In the genomic region with DNA sequence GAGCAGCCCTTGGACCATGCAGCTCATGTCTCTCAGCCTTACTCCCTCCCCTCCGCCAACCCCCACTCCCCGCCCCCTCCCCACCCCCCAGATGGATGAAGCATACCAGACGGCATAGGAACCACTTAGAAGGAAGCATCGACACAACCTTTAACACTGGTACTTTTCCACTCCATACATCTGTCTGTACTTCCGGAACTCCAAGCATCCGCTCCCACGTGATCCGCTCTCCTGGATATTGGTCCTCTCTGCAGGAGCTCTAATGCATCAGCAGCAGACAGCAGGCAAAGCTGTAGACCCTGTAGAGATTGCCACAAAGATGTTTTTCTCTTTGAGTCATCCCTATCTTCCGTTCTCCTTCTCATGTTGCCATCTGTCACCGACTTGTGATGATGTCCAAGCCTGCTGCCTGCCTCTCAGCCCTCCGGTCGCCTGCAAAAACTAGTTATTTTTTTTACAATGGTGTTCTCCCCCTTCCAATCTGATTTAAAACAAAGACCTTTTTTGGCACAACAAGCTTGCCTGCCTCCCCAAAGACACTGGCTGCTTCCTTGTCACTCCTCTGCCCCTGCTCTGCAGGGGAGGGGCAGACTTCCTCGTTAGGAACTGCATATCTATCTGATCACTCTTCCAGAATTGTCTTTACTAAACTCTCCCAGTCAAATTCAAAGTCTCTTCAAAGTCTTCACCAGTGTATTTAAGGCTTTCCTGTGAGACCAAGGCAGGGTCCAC, we compare ENCODE assay signal across 8 mouse cellular contexts.
DNase-seq lines count a peak whose midpoint lies in the region; ATAC-seq lines count a peak whose summit lies in the region.

No protein-coding gene starts in this region.

- H3K4me3 ChIP-seq in hindbrain, embryonic 12.5 days: no peak overlapping the region
- no peak overlapping the region for H3K4me3 ChIP-seq in midbrain, embryonic 13.5 days (replicated peaks)

- H3K36me3 ChIP-seq in hindbrain, embryonic 12.5 days: no peaks in the 10 kb centered on the region
- H3K36me3 ChIP-seq in midbrain, embryonic 13.5 days: no peaks in the 10 kb centered on the region

- 15% methylated on average over 13 of the region's 13 CpGs for WGBS in hindbrain, embryonic 12.5 days
- WGBS in midbrain, embryonic 13.5 days: 30% methylated on average over 13 of the region's 13 CpGs

- peak overlapping the region; percentile 41 for H3K4me2 ChIP-seq in hindbrain, embryonic 12.5 days (replicated peaks)
- H3K4me2 ChIP-seq in midbrain, embryonic 13.5 days (replicated peaks): peak overlapping the region; percentile 38

- no peak overlapping the region for H3K9ac ChIP-seq in hindbrain, embryonic 12.5 days
- H3K9ac ChIP-seq in midbrain, embryonic 13.5 days (replicated peaks): no peak overlapping the region

- DNase-seq in layer of hippocampus, adult 11-12 months (ENCODE audit: low spot score): peak; percentile 37
- no peak for DNase-seq in layer of hippocampus, adult 9-10 months (ENCODE audit: low spot score)
- DNase-seq in cerebellum, postnatal 14 days: peak; percentile 24 to 36
- peak; percentile 15 to 18 for DNase-seq in layer of hippocampus, postnatal 14 days (ENCODE audit: low spot score in 2 of 2)
- no peak for DNase-seq in gastrocnemius, postnatal 25 days
- no peak for DNase-seq in thymus, postnatal 0 days (ENCODE audit: low spot score)

- no peaks in the 10 kb centered on the region for H3K9me3 ChIP-seq in hindbrain, embryonic 12.5 days (replicated peaks)
- no peaks in the 10 kb centered on the region for H3K9me3 ChIP-seq in midbrain, embryonic 13.5 days

- peak; percentile 63; the same call in 1 of the 2 replicates for ATAC-seq in hindbrain, embryonic 12.5 days (ENCODE audit: low FRiP score)
- ATAC-seq in midbrain, embryonic 13.5 days: peak; percentile 43; the same call in 1 of the 2 replicates

- H3K4me1 ChIP-seq in hindbrain, embryonic 12.5 days: peaks cover 8% of the 10 kb centered on the region
- H3K4me1 ChIP-seq in midbrain, embryonic 13.5 days (replicated peaks): peaks cover 11% of the 10 kb centered on the region

- peak overlapping the region; percentile 52; the same call in 1 of the 2 replicates for H3K27ac ChIP-seq in hindbrain, embryonic 12.5 days
- no peak overlapping the region for H3K27ac ChIP-seq in midbrain, embryonic 13.5 days

- no peaks in the 10 kb centered on the region for H3K27me3 ChIP-seq in hindbrain, embryonic 12.5 days
- no peaks in the 10 kb centered on the region for H3K27me3 ChIP-seq in midbrain, embryonic 13.5 days

Comparison
In these comparisons a context has a peak if more than half of its experiments do, and no peak if none do; other contexts are left out.
1. DNase-seq: peak in layer of hippocampus, adult 11-12 months (single experiment), cerebellum, postnatal 14 days (2 of 2) and layer of hippocampus, postnatal 14 days (2 of 2); none in layer of hippocampus, adult 9-10 months (single experiment), gastrocnemius, postnatal 25 days (single experiment) and thymus, postnatal 0 days (single experiment).